Mouse (Mus musculus) midbrain, embryonic 16.5 days (tissue): Measurements from ENCODE around the gene Cdkl3. TPM values are rescaled to one million over a fixed set of nuclear protein-coding genes. Genes with fewer than 3 reads are reported as not detected.
A peak's percentile ranks its signal among the peaks of the same experiment; 100 is the strongest.

Experiments
- ATAC-seq: fragments of 200-750 bp; cut with Nextera tagmentation; 2 replicates; pipeline ENCODE4 v1.8.0; 2017; ENCODE audit warnings: moderate TSS enrichment
- H3K27ac ChIP-seq: fragments of 300-500 bp; sonication (generic); 2 replicates; pipeline ENCODE4 v1.5.1; 2014; ENCODE audit warnings: mild to moderate bottlenecking, low read length, mixed read lengths
- H3K27me3 ChIP-seq: fragments of 300-500 bp; sonication (generic); 2 replicates; pipeline ENCODE4 v1.6.1; 2014; ENCODE audit warnings: low read depth, low read length, mixed read lengths; ENCODE audit not compliant: control insufficient read depth, insufficient read depth
- H3K36me3 ChIP-seq: fragments of 300-500 bp; sonication (generic); 2 replicates; pipeline ENCODE4 v1.6.1; 2014; ENCODE audit warnings: mild to moderate bottlenecking, low read length, moderate library complexity, mixed read lengths; ENCODE audit not compliant: control insufficient read depth, insufficient read depth
- H3K4me1 ChIP-seq: fragments of 300-500 bp; sonication (generic); 2 replicates; pipeline ENCODE4 v1.6.1; 2014; ENCODE audit warnings: mild to moderate bottlenecking, low read length, mixed read lengths; ENCODE audit not compliant: control insufficient read depth, insufficient read depth
- H3K4me2 ChIP-seq: fragments of 300-500 bp; sonication (generic); 2 replicates; pipeline ENCODE4 v1.6.1; 2014; ENCODE audit warnings: mild to moderate bottlenecking, low read length, mixed read lengths
- H3K4me3 ChIP-seq: fragments of 300-500 bp; sonication (generic); 2 replicates; pipeline ENCODE4 v1.5.1; 2014; ENCODE audit warnings: low read depth, mild to moderate bottlenecking, low read length, moderate library complexity, mixed read lengths
- H3K9ac ChIP-seq: fragments of 300-500 bp; sonication (generic); 2 replicates; pipeline ENCODE4 v1.6.1; 2014; ENCODE audit warnings: low read depth, low read length, mixed read lengths
- H3K9me3 ChIP-seq: fragments of 300-500 bp; sonication (generic); replicated peaks from 2 replicates; pipeline ENCODE4 v1.6.1; 2014; ENCODE audit warnings: mild to moderate bottlenecking, low read length, mixed read lengths; ENCODE audit not compliant: control insufficient read depth, poor library complexity, severe bottlenecking
- WGBS: fragments of 180-500 bp; shearing (Covaris S2); extraction: QIAGEN DNeasy Blood & Tissue Kit; methylation state at CpG from one replicate; pipeline ENCODE4 v1.1.7; 2014; 5-methylcytosine and 5-hydroxymethylcytosine counted together
- polyA plus RNA-seq: library from polyadenylated mRNA; unstranded; fragments of >200 nt; fragmentation: Nextera tagmentation; extraction: Ambion mirVana; gene quantifications from 2 replicates; pipeline ENCODE4 v1.2.1, GENCODE M21; 2015

The Cdkl3 gene
- polyA plus RNA-seq, 1 experiment from 2014 or later = 34.4 TPM

DNA sequence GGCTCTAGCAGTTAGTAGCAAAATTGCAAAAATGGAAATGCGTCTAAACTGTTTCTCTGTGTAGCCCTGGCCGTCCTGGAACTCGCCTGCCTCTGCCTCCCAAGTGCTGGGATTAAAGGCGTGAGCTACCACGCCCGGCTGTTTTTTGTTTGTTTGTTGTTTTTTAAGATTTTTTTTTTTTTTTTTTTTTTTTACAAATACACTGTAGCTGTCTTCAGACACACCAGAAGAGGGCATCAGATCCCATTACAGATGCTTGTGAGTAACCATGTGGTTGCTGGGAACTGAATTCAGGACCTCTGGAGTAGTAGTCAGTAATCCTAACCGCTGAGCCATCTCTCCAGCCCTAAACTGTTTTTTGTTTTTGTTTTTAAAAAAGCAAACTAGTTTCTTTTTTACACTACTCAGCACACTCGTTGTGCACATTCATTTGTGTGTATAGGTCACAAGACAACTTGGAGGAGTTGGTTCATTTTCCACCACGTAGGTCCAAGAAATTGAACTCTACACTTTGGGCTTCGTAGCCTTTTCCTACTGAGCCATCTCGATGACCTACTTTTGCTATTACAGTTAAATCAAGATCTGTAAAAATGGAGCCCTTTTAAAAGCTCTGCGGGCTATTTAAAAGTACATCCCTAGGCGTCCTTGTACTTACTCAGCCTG lies 1.0 kb upstream of the Cdkl3 start:
- no peaks in the 10 kb centered on the region for H3K36me3 ChIP-seq
- H3K4me2 ChIP-seq = peak overlapping the region; percentile 82
- peak overlapping the region; percentile 92 for H3K27ac ChIP-seq
- H3K9ac ChIP-seq = peak overlapping the region; percentile 95; the same call in 1 of the 2 replicates
- H3K4me1 ChIP-seq = peaks cover 38% of the 10 kb centered on the region
- H3K27me3 ChIP-seq = no peaks in the 10 kb centered on the region
- ATAC-seq = no peak
- H3K9me3 ChIP-seq = no peaks in the 10 kb centered on the region
- 79% methylated on average over 13 of the region's 13 CpGs for WGBS
- peak overlapping the region; percentile 82 for H3K4me3 ChIP-seq

DNA sequence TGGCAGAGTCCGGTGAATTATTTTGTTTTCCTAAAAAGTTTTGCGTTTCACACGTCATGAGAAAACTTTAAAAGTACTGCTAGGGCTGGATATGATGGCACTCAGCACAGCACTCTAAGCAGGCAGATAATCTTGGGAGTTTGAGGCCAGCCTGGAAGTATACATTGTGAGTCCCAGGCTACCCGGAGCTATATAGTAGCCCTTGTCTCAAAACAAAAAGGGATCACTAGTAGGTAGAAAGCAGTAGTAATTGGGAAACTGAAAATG lies 583 bp upstream of the Cdkl3 start:
- Histone ChIP-seq H3K9ac (peak overlapping the region; percentile 95), H3K27me3 (no peaks in the 10 kb centered on the region), H3K36me3 (no peaks in the 10 kb centered on the region), H3K4me3 (peak overlapping the region; percentile 82), H3K27ac (peak overlapping the region; percentile 92), H3K4me2 (peak overlapping the region; percentile 82), H3K4me1 (peaks cover 34% of the 10 kb centered on the region), H3K9me3 (no peaks in the 10 kb centered on the region)
- no peak for ATAC-seq
- WGBS = 19% methylated on average over 4 of the region's 4 CpGs

- WGBS = 80% methylated on average over 2 of the region's 2 CpGs
- Histone ChIP-seq H3K36me3 (no peaks in the 10 kb centered on the region), H3K4me1 (peaks cover 24% of the 10 kb centered on the region), H3K4me2 (no peak overlapping the region; the same call in 1 of the 2 replicates), H3K9ac (no peak overlapping the region), H3K4me3 (no peak overlapping the region), H3K27me3 (no peaks in the 10 kb centered on the region), H3K27ac (no peak overlapping the region; the same call in 1 of the 2 replicates), H3K9me3 (no peaks in the 10 kb centered on the region)
- no peak for ATAC-seq
Observed at GRCm38 (mm10) chr11:52005586-52005985, 1.6 kb downstream of the Cdkl3 start.

- no peaks in the 10 kb centered on the region for H3K27me3 ChIP-seq
- ATAC-seq = no peak
- H3K9me3 ChIP-seq = no peaks in the 10 kb centered on the region
- H3K9ac ChIP-seq = no peak overlapping the region
- peaks cover 3% of the 10 kb centered on the region; the same call in 1 of the 2 replicates for H3K4me1 ChIP-seq
- no peak overlapping the region for H3K4me3 ChIP-seq
- WGBS = 89% methylated on average over 11 of the region's 11 CpGs
- H3K4me2 ChIP-seq = no peak overlapping the region
- no peak overlapping the region for H3K27ac ChIP-seq
- peaks cover 7% of the 10 kb centered on the region; the same call in 1 of the 2 replicates for H3K36me3 ChIP-seq
Observed at GRCm38 (mm10) chr11:52011011-52011410, 7.0 kb downstream of the Cdkl3 start.

DNA sequence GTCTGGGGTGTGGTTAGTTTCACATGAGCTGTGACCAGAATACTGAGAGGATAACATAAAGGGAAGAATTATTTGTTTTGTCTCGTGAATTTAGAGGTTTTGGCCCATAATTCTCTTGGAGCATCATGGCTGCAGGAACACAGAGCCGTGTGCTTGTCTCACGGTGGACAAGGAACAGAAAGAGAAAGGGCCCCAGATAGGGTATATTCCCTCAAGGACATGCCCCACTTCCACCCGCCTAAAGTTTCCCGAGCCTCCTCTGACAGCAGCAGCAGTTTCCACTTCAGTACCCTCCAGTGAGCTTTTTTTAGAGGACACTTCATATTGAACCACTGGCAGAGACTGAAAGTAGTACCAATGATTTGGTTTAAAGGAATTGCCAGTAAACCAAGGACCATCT lies 7.5 kb downstream of the Cdkl3 start:
- H3K4me1 ChIP-seq = no peaks in the 10 kb centered on the region
- no peaks in the 10 kb centered on the region for H3K9me3 ChIP-seq
- H3K4me2 ChIP-seq = no peak overlapping the region
- WGBS = 75% methylated on average over 5 of the region's 5 CpGs
- no peaks in the 10 kb centered on the region for H3K27me3 ChIP-seq
- no peak for ATAC-seq
- H3K4me3 ChIP-seq = no peak overlapping the region
- peaks cover 7% of the 10 kb centered on the region; the same call in 1 of the 2 replicates for H3K36me3 ChIP-seq
- no peak overlapping the region for H3K27ac ChIP-seq
- H3K9ac ChIP-seq = no peak overlapping the region

GRCm38 (mm10) chr11:52018217-52018616 lies 14.2 kb downstream of the Cdkl3 start:
- Histone ChIP-seq H3K9me3 (no peaks in the 10 kb centered on the region), H3K27me3 (no peaks in the 10 kb centered on the region), H3K9ac (no peak overlapping the region), H3K4me3 (no peak overlapping the region), H3K27ac (no peak overlapping the region), H3K4me1 (no peaks in the 10 kb centered on the region), H3K4me2 (no peak overlapping the region), H3K36me3 (peaks cover 10% of the 10 kb centered on the region)
- 89% methylated on average over 9 of the region's 9 CpGs for WGBS
- no peak for ATAC-seq

GRCm38 (mm10) chr11:52032356-52032755 lies 28.3 kb downstream of the Cdkl3 start:
- Histone ChIP-seq H3K9me3 (no peaks in the 10 kb centered on the region), H3K4me2 (no peak overlapping the region), H3K4me1 (no peaks in the 10 kb centered on the region), H3K4me3 (no peak overlapping the region), H3K27me3 (no peaks in the 10 kb centered on the region), H3K27ac (no peak overlapping the region), H3K36me3 (peaks cover 8% of the 10 kb centered on the region; the same call in 1 of the 2 replicates), H3K9ac (no peak overlapping the region)
- no peak for ATAC-seq
- 77% methylated on average over 8 of the region's 8 CpGs for WGBS

DNA sequence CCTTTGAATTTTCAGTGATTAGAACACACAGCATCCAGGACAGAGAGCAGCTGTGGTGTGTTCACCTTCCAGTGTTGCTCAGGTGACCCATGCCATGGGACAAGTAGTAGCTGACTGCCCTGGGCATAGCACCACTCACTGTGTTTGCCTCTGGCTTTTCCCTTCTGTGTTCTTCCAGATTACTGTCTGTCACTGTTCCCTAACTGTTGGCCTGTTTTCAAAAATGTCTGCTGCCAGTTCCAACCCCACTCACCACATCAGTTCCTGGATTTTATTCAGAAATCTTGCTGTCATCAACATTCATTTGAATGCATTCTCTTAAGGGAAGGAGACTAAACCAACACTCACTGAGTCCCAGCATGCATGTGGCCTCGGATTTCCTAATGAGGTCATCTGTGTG lies 29.9 kb downstream of the Cdkl3 start:
- H3K4me3 ChIP-seq = no peak overlapping the region
- WGBS = 95% methylated on average over 1 of the region's 1 CpGs
- no peak overlapping the region for H3K4me2 ChIP-seq
- H3K27me3 ChIP-seq = no peaks in the 10 kb centered on the region
- H3K9ac ChIP-seq = no peak overlapping the region
- ATAC-seq = no peak
- no peak overlapping the region for H3K27ac ChIP-seq
- H3K4me1 ChIP-seq = no peaks in the 10 kb centered on the region
- no peaks in the 10 kb centered on the region for H3K9me3 ChIP-seq
- H3K36me3 ChIP-seq = peaks cover 8% of the 10 kb centered on the region; the same call in 1 of the 2 replicates

DNA sequence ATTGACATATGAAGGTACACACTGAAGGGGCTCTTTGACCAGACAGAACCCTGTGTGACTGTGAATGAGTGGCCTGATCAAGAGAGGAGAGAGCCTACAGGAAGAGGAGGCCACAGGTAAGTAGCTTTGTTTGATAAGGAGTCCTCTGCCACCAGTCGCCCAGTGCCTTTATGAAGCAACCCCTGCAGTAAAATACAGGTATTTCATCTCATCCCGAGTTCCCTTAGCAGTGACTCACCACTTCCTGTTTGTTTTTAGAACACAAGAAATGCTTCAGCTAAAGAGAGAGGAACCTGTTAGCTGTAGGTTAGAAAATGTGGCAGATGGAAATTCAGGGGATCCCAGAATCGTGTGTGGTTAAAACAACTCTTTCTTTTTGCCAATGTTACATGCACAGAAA lies 31.9 kb downstream of the Cdkl3 start:
- WGBS = 85% methylated on average over 3 of the region's 3 CpGs
- peaks cover 7% of the 10 kb centered on the region for H3K36me3 ChIP-seq
- no peak overlapping the region for H3K4me3 ChIP-seq
- no peaks in the 10 kb centered on the region for H3K9me3 ChIP-seq
- no peak overlapping the region for H3K9ac ChIP-seq
- no peaks in the 10 kb centered on the region for H3K4me1 ChIP-seq
- ATAC-seq = no peak
- H3K4me2 ChIP-seq = no peak overlapping the region
- H3K27me3 ChIP-seq = no peaks in the 10 kb centered on the region
- H3K27ac ChIP-seq = no peak overlapping the region
